Mouse (Mus musculus) spleen, adult 12 weeks (tissue): ENCODE data around the gene Alppl2.

ENCODE experiments used
- DNase-seq: peaks from one replicate; pipeline ENCODE4 v3.0.0; 2022; ENCODE audit warnings: low spot score

Gene Alppl2

DNA sequence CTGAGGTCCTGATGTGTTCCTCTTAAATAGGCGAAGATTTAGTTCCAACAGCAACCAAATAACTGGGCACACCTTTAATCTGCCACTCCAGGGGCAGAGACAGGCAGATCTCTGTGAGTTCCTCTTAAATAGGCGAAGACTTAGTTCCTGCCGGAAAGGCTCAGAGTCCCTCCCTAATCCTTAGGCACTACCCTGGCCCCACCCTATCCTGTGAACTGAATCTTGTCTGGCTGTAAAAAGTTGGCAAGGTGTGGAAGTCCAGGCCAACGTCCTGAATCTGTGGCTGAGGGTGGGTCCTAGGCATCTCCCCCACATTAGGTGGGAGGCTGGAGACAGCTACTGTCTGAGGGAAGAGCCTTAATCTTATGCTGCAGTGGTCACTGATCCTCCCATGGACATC lies at the start of gene Alppl2:
TSS of gene Alppl2 (minus strand) at position 101 of the 400 bp plus-strand sequence.
- DNase-seq = no peak

DNA sequence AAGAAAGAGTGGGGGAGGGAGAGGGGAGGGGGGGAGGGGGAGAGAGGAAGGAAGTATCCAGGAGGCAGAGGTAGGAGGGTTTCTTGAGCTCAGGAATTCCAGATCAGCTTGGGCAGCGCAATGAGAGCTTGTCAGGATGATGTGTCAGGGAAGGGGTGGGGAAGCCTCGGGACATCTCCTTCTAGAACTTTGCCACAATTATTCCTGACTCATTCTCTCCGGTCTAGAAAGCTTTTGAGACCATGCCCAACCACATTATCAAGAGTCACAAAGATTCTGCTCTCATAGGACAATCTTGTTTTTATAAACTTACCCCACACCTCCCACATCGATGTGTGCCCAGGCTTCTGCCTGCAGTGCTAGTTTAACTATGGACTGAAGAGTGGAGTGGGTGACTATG lies 42.1 kb upstream of the Alppl2 start:
- no peak for DNase-seq

DNA sequence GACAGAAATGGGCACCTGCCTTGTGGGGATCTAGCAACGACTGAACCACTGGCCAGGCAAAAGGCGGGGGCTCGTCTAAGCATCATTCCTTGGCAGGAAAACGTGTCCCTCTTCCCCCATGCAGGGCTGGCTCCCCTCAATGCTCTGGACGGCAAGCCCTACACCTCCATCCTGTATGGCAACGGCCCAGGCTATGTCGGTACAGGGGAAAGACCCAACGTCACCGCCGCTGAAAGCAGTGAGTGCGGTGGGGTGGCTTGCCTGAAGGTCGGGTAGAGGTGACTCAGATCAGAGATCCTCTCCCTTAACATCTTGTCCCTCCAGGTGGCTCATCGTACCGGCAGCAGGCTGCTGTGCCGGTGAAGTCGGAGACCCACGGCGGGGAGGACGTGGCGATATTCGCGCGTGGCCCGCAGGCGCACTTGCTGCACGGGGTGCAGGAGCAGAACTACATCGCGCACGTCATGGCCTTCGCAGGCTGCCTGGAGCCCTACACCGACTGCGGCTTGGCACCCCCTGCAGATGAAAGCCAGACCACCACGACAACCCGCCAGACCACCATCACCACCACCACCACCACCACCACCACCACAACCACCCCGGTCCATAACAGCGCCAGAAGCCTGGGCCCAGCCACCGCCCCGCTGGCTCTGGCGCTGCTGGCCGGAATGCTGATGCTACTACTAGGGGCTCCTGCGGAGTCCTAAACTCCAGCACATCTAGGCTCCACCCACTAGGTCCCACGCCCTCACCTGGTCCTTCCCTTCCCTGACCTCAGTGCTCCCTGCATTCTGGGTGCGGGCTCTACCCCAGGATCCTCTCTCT lies 37.7 kb upstream of the Alppl2 start:
- no peak for DNase-seq

DNA sequence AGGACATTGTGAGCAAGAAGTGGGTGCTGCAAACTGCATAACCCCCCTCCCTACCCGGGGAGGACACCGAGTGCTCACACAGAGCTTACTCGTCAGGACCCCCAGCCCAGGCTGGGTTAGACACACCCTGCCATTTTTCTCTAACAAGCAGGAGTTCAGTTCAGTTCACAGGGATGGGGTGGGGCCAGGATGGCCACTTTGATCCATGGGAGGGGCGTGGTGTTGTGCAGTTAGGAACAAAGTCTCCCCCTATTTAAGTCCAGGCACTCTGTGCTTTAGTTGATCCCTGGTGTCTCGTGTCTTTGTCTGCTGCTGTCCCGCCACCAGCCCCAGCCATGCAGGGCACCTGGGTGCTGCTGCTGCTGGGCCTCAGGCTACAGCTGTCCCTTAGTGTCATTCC lies 34.9 kb upstream of the Alppl2 start, which contains the start of gene Akp3:
TSS of gene Akp3 (plus strand) at position 301 of the 400 bp plus-strand sequence.
- no peak for DNase-seq

DNA sequence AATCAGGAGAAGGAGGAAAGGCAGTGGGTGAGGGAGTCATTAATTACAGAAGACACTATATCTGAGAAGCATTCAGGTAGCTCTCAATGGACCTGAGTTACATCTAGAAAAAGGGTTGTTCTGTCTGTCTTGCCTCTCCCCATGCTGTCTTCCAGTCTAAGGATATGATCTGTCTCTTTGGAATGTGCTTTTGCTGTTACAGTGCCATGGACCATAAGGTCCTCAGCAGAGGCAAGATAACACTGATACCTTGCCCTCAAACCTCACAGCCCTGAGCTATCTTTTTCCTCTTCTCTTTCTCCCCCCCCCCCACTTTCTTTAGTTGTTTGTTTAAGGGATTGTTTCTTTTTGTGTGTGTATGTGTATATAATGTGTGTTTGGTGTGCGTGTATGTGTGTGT lies 25.1 kb upstream of the Alppl2 start:
- DNase-seq = no peak

DNA sequence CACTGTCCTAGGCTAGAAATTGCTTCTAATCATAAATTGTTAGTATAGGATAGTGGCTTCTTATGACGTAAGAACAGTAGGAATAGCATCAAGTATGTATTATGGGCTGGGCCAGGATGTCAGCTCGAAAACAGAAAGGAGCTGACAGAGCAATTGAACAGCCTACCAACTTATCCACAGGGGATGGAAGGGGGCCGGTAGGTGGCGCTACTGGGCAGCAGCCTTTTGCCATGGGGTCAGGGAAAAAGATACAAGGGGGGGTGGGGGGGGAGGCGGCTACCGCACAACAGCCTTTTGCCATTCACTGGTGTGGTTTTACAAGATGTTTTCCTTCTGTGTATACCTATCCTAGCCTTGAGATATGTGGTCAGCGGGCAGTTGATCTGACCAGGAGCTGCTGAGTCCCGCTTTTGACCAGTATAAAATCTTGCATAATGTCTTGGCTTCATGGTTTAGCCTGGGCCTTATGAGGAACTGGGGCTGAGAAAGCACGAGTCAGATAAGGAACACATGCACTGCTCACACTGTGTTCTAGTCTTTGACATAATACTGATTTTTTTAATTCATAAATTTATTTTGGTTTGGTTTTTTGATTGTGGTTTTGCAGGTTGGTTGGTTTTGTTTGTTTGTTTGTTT lies 22.1 kb upstream of the Alppl2 start:
- no peak for DNase-seq

DNA sequence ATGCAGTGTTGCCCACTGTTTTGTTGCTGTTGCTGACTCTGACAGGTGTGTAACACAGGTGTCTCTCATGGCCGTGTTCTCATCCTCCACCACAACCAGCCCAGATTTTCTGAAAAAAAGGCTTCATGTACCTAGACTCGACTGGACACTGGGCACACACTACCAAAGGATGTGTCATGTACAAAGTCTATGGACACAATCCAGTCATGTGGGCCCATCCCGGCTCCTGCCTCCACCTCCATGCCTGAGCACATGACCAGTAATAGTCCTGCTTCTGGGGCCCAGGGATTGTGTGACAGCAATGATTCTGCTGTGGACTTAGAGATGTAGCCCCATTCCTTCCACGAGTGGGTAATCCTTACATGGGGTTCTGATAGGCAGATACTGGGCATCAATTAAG lies 18.8 kb upstream of the Alppl2 start:
- no peak for DNase-seq

DNA sequence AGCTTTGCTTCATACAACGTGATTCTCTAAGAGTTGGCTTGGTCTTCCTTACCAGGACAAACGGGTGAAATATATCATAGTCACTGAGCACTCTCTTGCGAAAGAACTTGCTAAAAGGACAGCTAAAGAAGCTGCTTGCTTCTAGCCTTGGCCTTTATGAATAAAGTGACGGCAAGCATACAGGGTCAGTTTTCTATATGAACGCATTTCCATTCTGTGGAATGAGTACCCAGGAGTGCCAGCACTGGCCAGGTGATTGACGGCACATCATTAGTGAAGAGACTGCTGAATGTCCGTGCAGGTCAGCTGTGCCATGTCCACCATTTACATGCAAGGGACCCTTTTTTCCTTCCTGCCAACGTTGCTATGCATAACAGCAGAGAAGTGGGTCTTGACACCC lies 16.8 kb upstream of the Alppl2 start:
- DNase-seq = no peak

DNA sequence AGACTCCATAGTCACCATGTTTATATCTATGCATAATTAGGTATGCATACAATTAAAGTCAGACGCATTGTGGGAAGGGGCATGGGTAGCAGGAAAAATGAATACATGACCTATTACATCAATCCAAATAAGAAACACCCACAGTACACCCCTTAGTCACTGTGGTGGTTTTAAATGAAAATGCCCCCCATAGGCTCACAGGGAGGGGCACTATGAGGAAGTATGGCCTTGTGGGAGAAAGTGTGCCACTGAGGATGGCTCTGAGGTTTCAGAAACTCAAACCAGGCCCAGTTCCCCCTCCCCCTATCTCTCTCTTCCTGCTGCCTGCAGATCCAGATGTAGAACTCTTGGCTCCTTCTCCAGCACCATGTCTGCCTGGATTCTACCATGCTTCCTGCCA lies 14.2 kb upstream of the Alppl2 start:
- DNase-seq = no peak

DNA sequence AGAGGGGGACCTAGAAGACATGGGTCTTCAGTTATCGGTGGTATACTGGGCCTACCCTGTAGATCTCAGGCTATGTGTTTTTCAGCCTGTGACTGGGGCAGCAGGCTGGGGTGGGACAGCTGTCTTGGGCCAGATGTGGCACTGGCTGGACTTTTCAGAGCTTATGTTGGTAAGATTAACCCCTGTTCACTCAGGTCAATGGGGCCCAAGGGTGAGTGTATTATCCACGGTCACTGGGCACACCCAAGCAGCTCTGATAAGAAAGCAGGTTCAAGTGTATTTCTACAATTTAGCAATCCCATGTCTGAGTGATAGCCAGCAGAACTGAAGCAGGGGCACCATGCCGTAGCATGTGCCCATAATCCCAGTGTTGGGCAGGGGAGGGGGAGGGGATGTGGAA lies 12.4 kb upstream of the Alppl2 start:
- no peak for DNase-seq

DNA sequence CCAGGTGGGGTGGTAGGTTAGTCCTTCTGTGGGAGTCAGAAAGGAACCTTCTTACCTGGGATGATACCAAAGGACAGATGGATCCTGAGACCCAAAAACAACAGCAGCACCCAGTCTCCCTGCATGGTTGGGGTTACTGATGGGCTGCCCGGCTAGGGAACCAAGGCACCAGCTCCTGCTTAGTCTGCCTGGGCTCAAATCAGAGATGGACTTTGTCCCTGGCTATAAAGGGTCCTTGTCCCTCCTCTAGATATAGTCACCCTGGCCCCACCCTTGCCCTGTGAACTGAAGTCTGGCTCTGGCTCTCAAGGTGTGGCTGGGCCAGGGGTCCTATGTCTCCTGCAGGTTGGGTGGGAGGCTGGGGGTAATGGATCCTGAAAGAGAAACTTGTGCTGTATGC lies 11.7 kb upstream of the Alppl2 start, which contains the start of gene Alpi:
TSS of gene Alpi (minus strand) at position 196 of the 400 bp plus-strand sequence.
- DNase-seq = no peak

DNA sequence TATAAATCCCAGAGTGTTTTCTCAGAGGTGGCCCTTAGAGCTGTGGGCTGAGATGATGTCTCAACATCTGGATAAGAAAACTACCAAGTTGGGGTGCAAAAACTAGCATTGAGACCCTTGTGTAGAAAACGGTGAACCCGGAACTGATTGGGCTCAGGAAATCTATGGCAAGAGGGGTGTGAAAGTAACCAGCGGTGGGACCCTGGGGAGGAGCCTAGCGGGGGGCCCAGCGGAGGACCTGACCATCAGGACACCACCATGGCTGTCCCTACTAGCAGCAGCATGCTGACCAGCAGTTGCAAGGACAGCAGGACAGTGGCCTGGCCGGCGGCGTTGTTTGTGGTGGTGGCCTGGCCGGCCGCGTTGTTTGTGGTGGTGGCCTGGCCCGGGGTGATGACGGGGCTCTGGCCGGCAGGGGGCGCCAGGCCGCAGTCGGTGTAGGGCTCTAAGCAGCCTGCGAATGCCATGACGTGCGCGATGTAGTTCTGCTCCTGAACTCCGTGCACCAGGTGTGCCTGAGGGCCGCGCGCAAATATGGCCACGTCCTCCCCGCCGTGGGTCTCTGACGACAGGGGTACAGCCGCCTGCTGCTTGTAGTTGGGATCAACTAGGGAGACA lies 8.7 kb upstream of the Alppl2 start:
- DNase-seq = peak; percentile 8

DNA sequence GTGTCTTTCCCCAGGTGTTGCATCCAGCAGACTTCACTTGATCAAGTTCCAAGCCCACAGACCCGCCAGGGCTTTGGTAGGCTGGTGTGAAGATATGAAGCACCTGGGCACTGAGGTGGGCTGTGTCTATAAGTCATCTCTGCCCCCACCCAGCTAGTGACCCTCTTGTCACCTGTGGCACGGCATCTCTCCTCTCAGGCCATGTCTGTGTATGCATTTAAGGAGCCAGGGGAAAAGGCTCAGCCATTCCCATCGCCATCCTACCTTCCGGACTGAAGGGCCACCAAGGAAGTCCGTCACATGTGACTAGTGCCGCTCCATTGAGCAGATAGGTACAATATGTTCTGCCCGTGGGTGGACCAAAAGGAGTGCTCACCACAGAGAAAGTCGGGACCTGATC lies 5.9 kb upstream of the Alppl2 start:
- no peak for DNase-seq

DNA sequence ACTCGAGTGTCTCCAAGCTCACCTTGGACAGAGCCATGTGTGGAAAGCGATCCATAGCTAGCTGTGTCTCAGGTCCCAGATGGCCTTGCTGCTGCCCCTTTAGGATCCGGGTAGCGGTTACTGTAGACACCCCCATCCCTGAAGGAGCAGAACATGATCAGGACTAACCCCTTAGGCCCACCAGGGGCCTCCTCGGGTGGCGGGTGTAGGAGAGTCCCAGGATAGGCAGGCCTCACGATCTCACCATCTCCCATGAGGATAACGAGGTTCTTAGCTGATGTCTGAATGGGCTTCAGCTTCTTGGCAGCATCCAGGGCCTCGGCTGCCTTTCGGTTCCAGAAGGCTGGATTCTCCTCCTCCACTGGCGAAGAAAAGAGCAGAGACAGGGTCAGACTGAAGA lies 477 bp downstream of the Alppl2 start:
- DNase-seq = no peak

DNA sequence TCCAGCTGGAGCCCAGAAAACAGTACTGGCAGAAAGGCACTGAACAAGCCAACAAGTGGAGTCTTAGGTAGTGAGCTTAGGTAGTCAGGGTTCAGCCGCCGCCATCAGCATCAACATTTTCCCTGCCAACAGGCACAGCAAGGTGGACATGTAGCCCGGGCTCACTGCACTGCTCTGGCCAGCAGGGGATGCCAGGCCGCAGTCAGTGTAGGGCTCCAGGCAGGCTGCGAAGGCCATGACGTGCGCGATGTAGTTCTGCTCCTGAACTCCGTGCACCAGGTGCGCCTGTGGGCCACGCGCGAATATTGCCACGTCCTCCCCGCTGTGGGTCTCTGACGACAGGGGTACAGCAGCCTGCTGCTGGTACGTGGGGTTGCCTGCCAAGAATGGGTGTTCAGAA lies 2.8 kb downstream of the Alppl2 start:
- no peak for DNase-seq

DNA sequence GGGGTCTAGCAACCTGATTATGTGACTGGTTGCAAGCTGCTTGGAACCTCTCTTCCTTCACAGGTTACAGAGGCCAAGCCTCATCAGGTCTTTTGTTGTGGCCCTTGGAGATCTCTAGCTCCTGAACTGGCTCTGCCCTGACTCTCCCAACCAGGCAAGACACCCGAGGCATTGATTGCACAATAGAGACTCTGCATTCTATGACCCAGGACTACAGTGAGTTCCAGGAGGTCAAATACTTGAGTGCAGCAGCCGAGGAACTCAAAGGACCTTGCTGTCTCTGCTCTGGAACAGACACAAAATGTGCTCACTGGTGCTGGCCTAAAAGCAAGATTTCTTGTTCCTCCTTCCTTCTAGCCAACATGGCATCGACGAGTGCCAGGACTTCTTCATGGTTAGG lies 3.5 kb downstream of the Alppl2 start:
- DNase-seq = no peak

DNA sequence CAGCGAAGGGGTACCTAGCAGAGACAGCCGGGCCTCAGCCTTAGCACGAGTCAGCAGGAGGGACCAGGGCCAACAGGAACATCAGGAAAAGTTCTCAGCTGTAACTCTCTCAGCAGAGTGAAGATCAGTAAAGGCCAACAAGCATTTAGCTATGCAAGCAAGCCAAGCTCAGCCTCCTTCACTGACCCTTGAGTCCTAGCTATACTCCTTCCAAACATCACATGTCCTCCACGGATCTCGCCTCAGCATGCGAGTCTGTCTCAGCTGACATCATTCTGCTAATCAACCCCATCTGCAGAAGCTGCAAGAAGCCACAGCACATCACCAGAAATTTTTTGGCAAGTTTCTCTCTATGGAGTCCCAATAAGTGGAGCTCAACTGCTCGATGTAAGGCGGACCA lies 16.0 kb downstream of the Alppl2 start:
- no peak for DNase-seq

DNA sequence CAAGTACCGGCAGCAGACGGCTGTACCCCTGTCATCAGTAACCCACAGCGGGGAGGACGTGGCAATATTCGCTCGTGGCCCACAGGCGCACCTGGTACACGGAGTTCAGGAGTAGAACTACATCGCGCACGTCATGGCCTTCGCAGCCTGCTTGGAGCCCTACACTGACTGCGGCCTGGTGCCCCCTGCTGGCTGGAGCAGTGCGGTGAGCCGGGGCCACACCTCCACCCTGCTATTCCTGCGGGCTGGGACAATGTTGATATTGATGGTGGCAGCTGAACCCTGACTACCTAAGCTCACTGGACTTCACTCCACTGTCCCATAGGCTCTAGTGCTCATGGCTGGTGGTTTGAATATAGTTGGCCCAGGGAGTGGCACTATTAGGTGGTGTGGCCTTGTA lies 19.0 kb downstream of the Alppl2 start:
- DNase-seq = peak; percentile 21

DNA sequence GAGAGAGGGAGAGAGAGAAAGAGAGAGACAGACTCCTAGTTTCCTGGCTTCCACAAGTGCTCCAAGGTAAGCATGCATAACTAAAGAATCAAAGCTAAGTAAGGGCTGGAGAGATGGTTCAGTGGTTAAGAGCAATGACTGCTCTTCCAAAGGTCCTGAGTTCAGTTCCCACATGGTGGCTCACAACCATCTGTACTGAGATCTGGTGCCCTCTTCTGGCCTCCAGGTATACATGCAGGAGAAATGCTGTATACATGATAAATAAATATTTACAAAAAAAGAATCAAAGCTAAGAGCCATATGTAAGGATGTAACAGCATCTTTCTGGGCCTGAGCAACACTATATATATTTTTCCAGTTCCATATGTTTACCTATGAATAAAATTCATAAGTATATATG lies 28.8 kb downstream of the Alppl2 start:
- DNase-seq = no peak

DNA sequence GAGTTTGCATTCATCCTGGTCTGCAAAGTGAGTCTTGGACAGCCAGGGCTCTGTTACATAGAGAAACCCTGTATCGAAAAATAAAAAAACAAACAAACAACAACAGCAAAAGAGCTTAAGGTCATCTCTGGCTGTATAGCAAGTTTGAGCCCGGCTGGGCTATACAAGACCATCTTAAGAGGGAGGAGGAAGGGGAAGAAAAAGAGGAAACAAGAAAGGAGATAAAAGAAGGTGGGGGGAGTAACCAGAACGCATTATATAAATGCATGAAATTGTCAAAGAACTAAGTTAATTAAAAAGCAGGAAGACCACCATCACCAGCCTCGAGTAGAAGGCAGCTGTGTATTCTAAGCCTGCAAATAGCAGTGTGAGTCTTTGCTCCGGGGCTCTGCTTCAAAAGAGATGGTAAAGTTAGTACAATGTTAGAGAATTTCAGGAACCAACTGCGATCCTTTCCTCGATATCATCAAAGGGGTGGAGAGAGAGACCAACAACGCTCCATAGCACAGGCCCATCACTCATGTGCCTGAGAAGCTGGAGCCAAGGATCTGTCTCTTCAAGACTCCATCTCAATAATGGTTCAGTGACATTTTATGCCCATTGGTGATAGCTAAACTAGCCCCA lies 30.6 kb downstream of the Alppl2 start:
- no peak for DNase-seq

DNA sequence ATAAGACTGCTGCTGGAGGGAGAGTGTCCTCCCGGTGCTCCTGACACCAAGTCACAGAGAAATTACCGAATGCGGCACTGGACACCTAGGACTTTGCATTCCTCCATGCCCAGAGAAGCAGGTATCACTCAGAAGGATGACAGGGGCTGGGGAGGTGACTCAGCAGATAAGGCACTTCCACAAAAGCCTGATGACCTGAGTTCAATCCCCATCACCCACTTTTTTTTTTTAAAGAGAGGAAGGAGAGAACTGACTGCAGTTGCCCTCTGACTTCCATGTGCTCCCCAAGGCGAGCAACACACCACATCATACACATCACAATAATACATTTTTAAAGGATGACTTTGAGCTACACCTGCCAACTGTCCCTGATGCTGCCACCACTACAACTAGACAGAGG lies 32.7 kb downstream of the Alppl2 start:
- no peak for DNase-seq

DNA sequence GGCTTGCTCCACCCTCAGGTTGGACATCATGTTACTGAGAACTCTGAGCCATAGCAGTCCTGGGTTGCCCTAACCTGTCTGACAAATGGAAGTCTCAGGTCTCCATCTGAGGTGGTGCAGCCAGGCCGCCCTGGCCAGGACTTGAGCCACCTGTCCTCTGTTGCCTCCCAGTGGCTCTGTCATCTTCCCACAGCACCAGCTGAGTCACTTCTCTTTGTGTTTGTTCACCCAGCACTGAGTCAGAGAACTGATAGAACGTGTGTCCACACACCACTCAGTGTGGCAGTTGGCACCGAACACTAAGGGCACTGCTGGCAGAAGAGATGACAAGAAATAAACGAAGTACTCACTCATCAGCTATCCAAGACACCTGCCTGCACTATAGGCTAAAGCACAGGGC lies 38.4 kb downstream of the Alppl2 start:
- DNase-seq = no peak

DNA sequence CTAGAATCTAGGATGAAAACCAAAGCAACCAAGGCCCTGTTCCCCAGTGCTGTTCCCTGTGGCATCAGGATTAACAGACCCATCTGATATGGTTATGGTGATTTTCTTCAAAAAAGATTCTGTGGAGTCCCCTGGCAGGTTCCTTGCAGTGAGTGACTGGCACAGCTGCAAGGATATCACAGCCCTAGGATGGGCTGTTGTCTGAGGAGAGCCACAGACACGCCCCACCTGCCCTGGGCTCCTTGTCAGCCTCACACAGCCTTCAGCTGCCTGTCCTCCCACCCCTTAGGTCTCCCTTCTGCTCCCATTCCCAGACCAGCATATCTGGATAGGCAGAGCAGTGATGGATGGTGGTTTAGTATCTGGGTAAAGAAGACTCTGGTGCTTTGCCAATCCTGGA lies 39.0 kb downstream of the Alppl2 start:
- no peak for DNase-seq
